In the genomic region with DNA sequence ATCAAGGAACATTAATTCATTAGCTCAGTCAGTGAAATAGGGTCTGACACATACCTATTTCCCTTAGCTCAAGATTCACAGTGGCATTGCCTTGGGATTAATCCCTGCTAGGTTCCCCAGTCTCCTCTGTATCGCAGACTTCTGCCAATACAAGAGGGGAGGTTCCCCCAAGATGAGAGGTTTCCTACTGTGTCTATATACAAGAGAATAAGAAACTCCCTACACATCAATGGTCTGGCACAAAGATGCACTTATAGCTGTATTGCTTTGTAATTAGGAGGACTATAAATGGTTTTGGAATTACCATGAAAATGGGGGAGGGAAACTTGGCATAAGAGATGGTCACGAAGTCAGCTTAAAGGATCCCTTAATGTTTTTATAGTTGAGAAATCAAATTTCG, we compare ENCODE assay signal across 28 mouse cellular contexts. TPM values are rescaled to one million over a fixed set of nuclear protein-coding genes. Genes with fewer than 3 reads are reported as not detected.
DNase-seq lines count a peak whose midpoint lies in the region; ATAC-seq and TF ChIP-seq lines count a peak whose summit lies in the region.
"Had no signal": no experiment of that assay in that cellular context is flagged by ENCODE, and none has a peak within 500 bp of the region (broad histone marks: within the 10 kb centered on the region; RNA-seq: fewer than 3 reads in every experiment).

No protein-coding gene starts in this region.

- no peak for ATAC-seq in forebrain, embryonic 14.5 days
- no peak for ATAC-seq in forebrain, embryonic 12.5 days (ENCODE audit: low FRiP score)
- ATAC-seq: activated CD4-positive, CD25-positive, alpha-beta regulatory T cell, adult 4 months; forebrain, embryonic 15.5 days; Patski had no signal

- H3K27ac ChIP-seq in forebrain, embryonic 14.5 days (ENCODE audit: low read depth, low read length), result no peak overlapping the region
- H3K27ac ChIP-seq in forebrain, embryonic 12.5 days, result no peak overlapping the region
- no peak overlapping the region for H3K27ac ChIP-seq in ES-E14 (ENCODE audit: insufficient read depth, low read depth, low read length, poor library complexity, severe bottlenecking)
- H3K27ac ChIP-seq: embryonic facial prominence, embryonic 10.5 days; embryonic facial prominence, embryonic 12.5 days; forebrain, embryonic 15.5 days had no signal

- H3K27me3 ChIP-seq in forebrain, embryonic 14.5 days (replicated peaks; ENCODE audit: control insufficient read depth, insufficient read depth, low read length), result no peaks in the 10 kb centered on the region
- no peaks in the 10 kb centered on the region for H3K27me3 ChIP-seq in forebrain, embryonic 12.5 days
- H3K27me3 ChIP-seq: embryonic facial prominence, embryonic 12.5 days; forebrain, embryonic 15.5 days had no signal

- H3K9ac ChIP-seq in forebrain, embryonic 14.5 days (ENCODE audit: low read length), result no peak overlapping the region
- H3K9ac ChIP-seq in forebrain, embryonic 12.5 days, result no peak overlapping the region
- no peak overlapping the region for H3K9ac ChIP-seq in ES-E14 (ENCODE audit: insufficient read depth, low read depth, low read length, poor library complexity, severe bottlenecking)
- H3K9ac ChIP-seq: embryonic facial prominence, embryonic 12.5 days; forebrain, embryonic 15.5 days; forebrain, postnatal 0 days had no signal

- no peak overlapping the region for H3K4me3 ChIP-seq in forebrain, embryonic 14.5 days (ENCODE audit: low read depth, low read length)
- H3K4me3 ChIP-seq in forebrain, embryonic 12.5 days (replicated peaks), result no peak overlapping the region
- H3K4me3 ChIP-seq in ES-E14 (ENCODE audit: insufficient read depth in 1 of 2, low read depth in 1 of 2, low read length in 2 of 2, poor library complexity in 1 of 2, severe bottlenecking in 1 of 2), result no peak overlapping the region
- H3K4me3 ChIP-seq: embryonic facial prominence, embryonic 10.5 days; embryonic facial prominence, embryonic 12.5 days; forebrain, embryonic 15.5 days had no signal

- no peaks in the 10 kb centered on the region for H3K36me3 ChIP-seq in forebrain, embryonic 14.5 days (ENCODE audit: control insufficient read depth, insufficient read depth, low read length)
- H3K36me3 ChIP-seq in forebrain, embryonic 12.5 days (replicated peaks), result no peaks in the 10 kb centered on the region
- H3K36me3 ChIP-seq in ES-E14 (ENCODE audit: control insufficient read depth, insufficient read depth, low read length, poor library complexity, severe bottlenecking), result no peaks in the 10 kb centered on the region
- H3K36me3 ChIP-seq: embryonic facial prominence, embryonic 10.5 days; embryonic facial prominence, embryonic 12.5 days; forebrain, embryonic 15.5 days had no signal

- in situ Hi-C loops in ES-E14 (cut with MboI; ENCODE audit: low sequenced_read_pairs in 2 of 2, unreplicated experiment in 2 of 2), result no loop called here

- H3K4me2 ChIP-seq in forebrain, embryonic 14.5 days (ENCODE audit: low read length), result no peak overlapping the region
- no peak overlapping the region for H3K4me2 ChIP-seq in forebrain, embryonic 12.5 days
- H3K4me2 ChIP-seq: embryonic facial prominence, embryonic 12.5 days; forebrain, embryonic 15.5 days had no signal

- H3K4me1 ChIP-seq in forebrain, embryonic 14.5 days (ENCODE audit: control insufficient read depth, insufficient read depth, low read length), result 0 out of 2 replicates have a peak, but pooled peaks cover 3% of the 10 kb centered on the region
- no peaks in the 10 kb centered on the region for H3K4me1 ChIP-seq in forebrain, embryonic 12.5 days
- no peaks in the 10 kb centered on the region for H3K4me1 ChIP-seq in ES-E14 (ENCODE audit: control insufficient read depth in 2 of 2, insufficient read depth in 2 of 2, low read length in 2 of 2, poor library complexity in 1 of 2)
- H3K4me1 ChIP-seq: embryonic facial prominence, embryonic 10.5 days; embryonic facial prominence, embryonic 12.5 days; forebrain, embryonic 15.5 days had no signal

- H3K9me3 ChIP-seq in forebrain, embryonic 14.5 days (replicated peaks; ENCODE audit: control insufficient read depth, low read length), result no peaks in the 10 kb centered on the region
- H3K9me3 ChIP-seq in forebrain, embryonic 12.5 days, result no peaks in the 10 kb centered on the region
- H3K9me3 ChIP-seq in ES-E14 (ENCODE audit: control insufficient read depth, insufficient read depth, low read depth, low read length), result no peaks in the 10 kb centered on the region
- H3K9me3 ChIP-seq: embryonic facial prominence, embryonic 10.5 days; embryonic facial prominence, embryonic 12.5 days; forebrain, embryonic 15.5 days had no signal

- peak; percentile 3 for DNase-seq in forebrain, embryonic 14.5 days (ENCODE audit: low spot score)
- DNase-seq in ES-CJ7 (ENCODE audit: low read depth, low spot score), result peak; percentile 60
- DNase-seq in ES-E14 (ENCODE audit: low read depth, low spot score), result peak; percentile 12
- peak; percentile 34 for DNase-seq in ZHBTc4 (ENCODE audit: low read depth, low spot score)
- DNase-seq in thymus, postnatal 0 days (ENCODE audit: low spot score), result no peak
- DNase-seq in MN1 (ENCODE audit: low spot score), result no peak
- no peak for DNase-seq in heart, postnatal 4 days
- DNase-seq: adrenal gland, adult 8-10 months; adrenal gland, postnatal 14 days; adrenal gland, postnatal 36 days; cerebellum, adult 11 months; cerebellum, adult 18-20 months; cerebellum, adult 8-10 months; cerebellum, adult 9-11 months; cerebellum, postnatal 25 days; forebrain, postnatal 0 days had no signal

- WGBS in forebrain, embryonic 14.5 days, result 17% methylated on average over 3 of the region's 3 CpGs
- WGBS in forebrain, embryonic 12.5 days, result 32% methylated on average over 3 of the region's 3 CpGs

TF ChIP-seq in ES-E14, 5 proteins besides CTCF, POLR2A, EP300 and RAD21:
- TF ChIP-seq MAFK (IDR thresholded peaks at IDR 0.05; ENCODE audit: insufficient read depth, low read depth, low read length) (no peak), CHD2 (IDR thresholded peaks at IDR 0.05; ENCODE audit: low read depth, low read length) (no peak), ZNF384 (IDR thresholded peaks at IDR 0.05; ENCODE audit: low read depth, low read length) (no peak), ZC3H11A (IDR thresholded peaks at IDR 0.05; ENCODE audit: borderline replicate concordance, low read depth, low read length) (no peak), HCFC1 (IDR thresholded peaks at IDR 0.05; ENCODE audit: borderline replicate concordance, insufficient read depth, low read length) (no peak)
TF ChIP-seq in ES-E14: peak in this region for 0.

RNA-seq across cellular contexts. Expression of gene Mroh2b, which starts 3.6 kb away (rescaled TPM):
- not detected in 2 replicates for polyA plus RNA-seq in forebrain, embryonic 14.5 days (2014; fragmentation: Nextera tagmentation; extraction: Ambion mirVana)
- not detected in 2 replicates for polyA plus RNA-seq in forebrain, embryonic 12.5 days (2016; fragmentation: Nextera tagmentation; extraction: Ambion mirVana)
- total RNA-seq in ES-E14 (2012; rRNA removed), result 0.40 TPM in 1 of 2 replicates, not detected in the other
- polyA plus RNA-seq in thymus, postnatal 0 days (2015; fragmentation: Nextera tagmentation; extraction: Ambion mirVana), result not detected in 2 replicates
- not detected for total RNA-seq in heart, postnatal 4 days (2021)
- total RNA-seq: adrenal gland, adult 18-20 months; adrenal gland, adult 8-10 months; adrenal gland, postnatal 14 days; adrenal gland, postnatal 36 days; forebrain, postnatal 0 days; gastrocnemius, adult 18-20 months; MEL had no signal
- polyA plus RNA-seq: activated CD4-positive, CD25-positive, alpha-beta regulatory T cell, adult 4 months; C2C12; cortical plate, adult 2 months; embryonic facial prominence, embryonic 10.5 days; embryonic facial prominence, embryonic 12.5 days; embryonic facial prominence, embryonic 14.5 days; forebrain, embryonic 15.5 days; forebrain, postnatal 0 days; Patski had no signal

Comparison
In these comparisons a context has a peak if more than half of its experiments do, and no peak if none do; other contexts are left out.
1. DNase-seq: peak in forebrain, embryonic 14.5 days (single experiment), ES-CJ7 (single experiment), ES-E14 (single experiment) and ZHBTc4 (single experiment); none in thymus, postnatal 0 days (single experiment), MN1 (single experiment) and heart, postnatal 4 days (single experiment).